Mouse (Mus musculus): ENCODE data around the gene Ramac.
A peak's percentile ranks its signal among the peaks of the same experiment; 100 is the strongest.

The Ramac gene

GRCm38 (mm10) chr7:81762180-81763109 lies at the start of gene Ramac:
Gene Ramac, plus strand, starts transcription at chr7:81762925.
- peak; percentile 85 for DNase-seq (ENCODE audit: low spot score)

DNA sequence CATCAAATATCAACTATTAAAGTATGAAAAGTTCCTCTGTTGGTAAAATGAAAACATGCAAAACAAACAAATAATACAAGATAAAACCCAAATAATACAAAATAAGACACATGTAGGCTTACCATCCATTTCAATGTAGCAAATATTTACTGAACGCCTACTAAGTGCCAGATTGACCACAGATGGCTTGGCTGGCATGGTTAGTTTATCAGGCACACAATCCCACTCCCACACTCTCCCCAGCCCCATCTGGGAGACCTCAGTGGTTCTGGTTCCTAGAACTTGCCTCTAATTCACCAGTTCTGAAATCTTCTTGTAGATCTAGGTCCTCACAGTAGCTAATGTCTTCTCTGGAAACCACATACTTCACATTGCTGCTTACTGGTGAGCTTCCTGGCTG lies 44.1 kb upstream of the Ramac start:
- DNase-seq (ENCODE audit: low spot score), result no peak

DNA sequence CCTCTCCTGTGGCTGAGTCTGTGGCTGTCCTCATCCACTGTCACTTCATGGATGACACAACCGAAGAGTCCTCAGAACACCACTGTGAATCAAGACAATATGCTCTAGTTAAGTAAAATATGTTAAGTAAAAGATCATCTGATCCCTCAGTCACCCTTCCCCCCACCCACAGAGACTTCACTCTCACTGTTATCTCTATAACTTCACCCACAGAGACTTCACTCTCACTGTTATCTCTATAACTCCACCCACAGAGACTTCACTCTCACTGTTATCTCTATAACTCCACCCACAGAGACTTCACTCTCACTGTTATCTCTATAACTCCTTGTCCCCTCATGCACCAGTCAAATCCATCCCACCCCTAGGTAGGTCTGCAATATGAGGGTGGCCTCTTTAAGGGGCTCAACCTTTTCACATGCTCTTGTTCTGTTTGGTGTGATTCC lies 43.5 kb upstream of the Ramac start:
- no peak for DNase-seq (ENCODE audit: low spot score)

- DNase-seq (ENCODE audit: low spot score), result no peak
Observed at GRCm38 (mm10) chr7:81721271-81721670, 41.5 kb upstream of the Ramac start.

- no peak for DNase-seq (ENCODE audit: low spot score)
Observed at GRCm38 (mm10) chr7:81723851-81724250, 38.9 kb upstream of the Ramac start.

- no peak for DNase-seq (ENCODE audit: low spot score)
Observed at GRCm38 (mm10) chr7:81725986-81726727, 36.6 kb upstream of the Ramac start.

DNA sequence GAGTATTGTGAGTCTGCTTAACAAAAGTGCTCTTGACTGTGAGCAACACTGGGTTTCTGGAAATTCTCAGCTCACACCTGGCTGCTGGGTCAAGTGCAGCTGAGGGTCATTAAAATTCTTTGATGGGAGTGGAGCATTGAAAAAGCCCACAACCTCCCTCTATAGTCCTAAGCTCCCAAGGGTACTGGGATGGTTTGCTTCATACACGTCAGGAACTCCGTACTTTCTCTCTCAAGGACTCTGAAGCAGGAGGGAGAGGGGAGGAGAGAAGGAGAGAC lies 36.1 kb upstream of the Ramac start:
- no peak for DNase-seq (ENCODE audit: low spot score)

DNA sequence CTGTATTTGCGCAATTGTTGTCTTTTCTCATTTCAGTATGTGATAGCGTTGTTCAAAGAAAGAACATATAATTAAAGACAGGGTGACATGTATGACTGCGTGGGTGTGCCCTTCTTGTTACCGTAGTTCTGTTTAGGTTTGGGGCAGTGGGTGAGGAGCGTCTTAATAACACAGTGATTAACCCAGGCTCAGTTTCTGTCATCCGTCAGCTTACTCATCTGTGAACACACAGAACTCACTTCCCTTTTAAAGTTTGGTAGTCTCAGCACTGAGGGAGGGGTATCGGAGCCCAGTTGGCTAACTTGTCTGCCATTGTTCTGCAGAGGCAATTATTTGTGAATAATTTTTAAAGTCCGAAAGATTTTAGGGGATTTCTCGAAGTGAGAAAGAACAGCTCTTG lies 35.0 kb upstream of the Ramac start:
- DNase-seq (ENCODE audit: low spot score), result no peak

DNA sequence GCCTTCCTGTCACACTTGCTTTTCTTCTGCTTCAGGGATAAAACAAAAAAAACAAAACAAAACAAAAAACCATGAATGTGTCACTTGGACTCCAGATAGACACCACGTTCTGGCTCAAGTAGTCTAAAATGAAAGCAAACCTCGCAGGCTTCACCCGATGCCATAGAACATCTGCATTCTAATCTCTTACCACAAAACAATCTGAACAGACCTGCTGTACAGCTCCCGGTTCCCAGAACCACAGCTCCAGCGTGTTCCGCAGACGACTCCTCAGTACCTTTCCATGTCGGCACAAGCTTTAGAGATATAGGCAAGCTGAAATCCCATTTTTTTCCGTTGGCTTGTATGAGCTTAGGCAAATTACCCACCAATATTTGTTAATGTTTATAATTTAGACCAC lies 32.9 kb upstream of the Ramac start:
- no peak for DNase-seq (ENCODE audit: low spot score)

DNA sequence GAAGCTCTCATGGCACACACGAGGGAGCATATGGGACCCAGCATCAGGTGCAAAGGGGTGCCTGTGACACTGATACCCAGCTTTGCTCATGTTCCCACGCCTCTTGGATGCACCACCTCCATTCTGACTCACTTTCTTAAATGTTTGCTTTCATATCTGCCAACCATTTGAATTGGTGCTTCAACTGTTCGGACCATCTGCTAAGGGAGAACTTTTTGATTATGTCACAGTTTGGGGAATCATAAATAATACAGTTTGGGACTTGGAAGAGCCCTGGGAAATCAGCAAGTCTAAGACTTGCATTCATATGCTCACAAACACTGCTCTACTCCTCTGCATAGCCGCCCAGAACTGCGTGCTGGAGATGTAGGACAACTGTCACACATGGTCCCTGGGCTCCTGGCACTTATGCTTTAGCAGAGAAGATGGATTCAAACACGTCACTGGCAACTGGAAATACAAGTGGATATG lies 31.5 kb upstream of the Ramac start:
- no peak for DNase-seq (ENCODE audit: low spot score)

DNA sequence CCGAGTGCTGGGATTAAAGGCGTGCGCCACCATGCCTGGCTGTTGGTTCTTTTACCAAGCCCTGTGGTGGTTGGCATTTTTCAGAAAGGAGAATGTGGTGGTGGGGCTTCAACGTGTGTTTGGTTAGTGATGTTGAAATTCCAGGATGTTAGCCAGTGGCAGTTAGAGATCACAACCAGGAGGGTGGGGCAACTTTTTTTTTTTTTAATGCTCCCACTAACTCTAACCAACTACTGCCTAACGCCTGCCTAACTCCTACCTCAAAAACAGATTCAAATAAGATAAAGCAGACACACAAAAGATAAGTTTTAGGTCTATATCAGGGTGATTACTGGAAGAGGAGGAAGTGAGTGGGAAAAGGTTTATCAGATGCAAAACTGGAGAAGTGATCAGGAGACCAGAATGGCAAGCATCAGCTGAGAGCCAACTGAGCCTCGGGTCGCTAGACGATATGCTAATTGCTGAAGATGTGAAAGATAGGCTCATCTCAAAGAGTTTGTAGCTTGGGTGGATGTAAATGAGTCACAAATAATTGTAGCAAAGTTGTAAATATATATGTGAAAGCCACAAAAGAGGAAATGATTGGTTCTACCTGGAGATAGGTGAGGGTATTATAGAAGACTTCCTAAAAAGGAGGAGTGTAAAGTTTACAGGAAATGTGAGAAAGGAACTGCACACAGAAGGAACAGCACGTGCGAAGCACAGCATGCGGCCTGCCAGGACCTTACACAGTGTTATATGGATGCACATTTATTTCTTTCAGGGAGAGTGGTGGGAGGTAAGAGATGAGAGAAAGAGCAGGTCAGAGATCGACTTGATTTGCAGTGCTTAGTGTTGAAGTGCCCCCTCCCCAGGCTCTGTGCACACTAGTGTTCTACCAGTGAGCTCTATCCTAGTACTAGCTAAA lies 30.3 kb upstream of the Ramac start:
- no peak for DNase-seq (ENCODE audit: low spot score)

DNA sequence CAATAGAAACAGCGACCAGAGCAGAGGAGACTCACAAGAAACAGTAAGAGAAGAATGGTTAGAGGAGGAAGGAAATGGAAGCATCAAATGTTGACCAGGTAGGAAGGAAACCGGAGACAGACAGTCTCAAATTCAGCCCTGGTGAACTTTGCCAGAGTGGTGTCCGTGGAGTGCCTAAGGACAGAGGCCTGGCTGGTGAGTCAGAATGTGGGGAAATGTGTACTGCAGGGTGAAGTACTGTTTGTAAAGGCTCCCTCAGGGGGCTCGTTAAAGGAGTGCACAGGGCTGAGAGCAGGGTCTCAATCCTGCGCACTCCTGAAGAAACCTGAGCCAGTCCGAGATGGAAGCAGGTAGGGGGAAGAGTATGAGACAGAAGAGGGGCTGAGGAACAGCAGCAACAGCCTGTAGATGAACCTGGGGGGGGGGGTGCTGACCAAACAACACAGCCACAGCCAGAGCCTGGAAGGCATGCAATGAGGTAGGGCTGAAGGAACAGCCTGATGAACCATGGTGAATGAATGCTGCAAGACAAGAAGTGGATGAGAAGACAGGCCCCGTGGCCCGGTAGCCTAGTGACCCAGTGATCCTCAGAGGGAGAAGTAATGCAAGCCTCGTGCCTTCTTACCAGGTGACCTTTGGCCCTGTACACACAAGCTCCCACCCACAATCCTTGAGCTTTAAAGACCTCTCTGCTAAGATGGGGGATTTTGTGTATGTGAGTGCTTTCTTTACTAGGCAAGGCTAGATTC lies 27.3 kb upstream of the Ramac start:
- no peak for DNase-seq (ENCODE audit: low spot score)

- no peak for DNase-seq (ENCODE audit: low spot score)
Observed at GRCm38 (mm10) chr7:81738720-81739385, 23.9 kb upstream of the Ramac start.

GRCm38 (mm10) chr7:81740010-81740409 lies 22.7 kb upstream of the Ramac start:
- DNase-seq (ENCODE audit: low spot score), result no peak

DNA sequence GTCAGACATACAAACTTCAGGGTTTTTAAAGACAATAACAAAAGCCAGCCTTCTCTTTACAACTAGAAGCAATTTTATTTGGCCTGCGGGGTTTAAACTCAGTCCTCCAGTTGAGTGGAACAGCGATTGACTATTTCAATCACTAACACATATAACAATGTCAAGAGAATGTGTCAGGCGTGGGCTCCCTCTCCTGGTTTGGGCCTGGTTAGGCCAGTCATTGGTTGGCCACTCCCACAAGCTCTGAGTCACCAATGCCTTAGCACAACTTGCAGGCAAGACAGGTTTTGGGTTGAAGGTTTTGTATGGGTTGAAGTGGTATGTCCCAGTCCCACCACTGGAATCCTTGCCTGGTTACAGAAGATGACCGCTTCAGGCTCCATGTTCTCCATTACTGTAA lies 18.6 kb upstream of the Ramac start:
- no peak for DNase-seq (ENCODE audit: low spot score)

DNA sequence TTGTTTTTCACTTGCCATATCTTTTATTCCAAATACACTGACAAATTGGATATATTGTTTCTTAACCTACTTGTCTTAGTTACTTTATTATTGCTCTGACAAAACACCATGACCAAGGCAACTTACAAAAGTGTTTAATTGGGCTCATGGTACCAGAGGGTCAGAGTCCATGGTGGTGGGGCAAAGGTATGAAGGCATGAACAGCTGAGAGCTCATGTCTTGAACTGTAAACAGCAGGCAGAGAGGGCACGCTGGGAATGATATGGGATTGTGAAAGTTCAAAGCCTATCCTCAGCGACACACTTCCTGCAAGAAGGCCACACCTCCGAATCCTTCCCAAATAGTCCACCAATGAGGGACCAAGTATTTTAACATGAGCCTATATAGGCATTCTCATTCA lies 14.8 kb upstream of the Ramac start:
- no peak for DNase-seq (ENCODE audit: low spot score)

DNA sequence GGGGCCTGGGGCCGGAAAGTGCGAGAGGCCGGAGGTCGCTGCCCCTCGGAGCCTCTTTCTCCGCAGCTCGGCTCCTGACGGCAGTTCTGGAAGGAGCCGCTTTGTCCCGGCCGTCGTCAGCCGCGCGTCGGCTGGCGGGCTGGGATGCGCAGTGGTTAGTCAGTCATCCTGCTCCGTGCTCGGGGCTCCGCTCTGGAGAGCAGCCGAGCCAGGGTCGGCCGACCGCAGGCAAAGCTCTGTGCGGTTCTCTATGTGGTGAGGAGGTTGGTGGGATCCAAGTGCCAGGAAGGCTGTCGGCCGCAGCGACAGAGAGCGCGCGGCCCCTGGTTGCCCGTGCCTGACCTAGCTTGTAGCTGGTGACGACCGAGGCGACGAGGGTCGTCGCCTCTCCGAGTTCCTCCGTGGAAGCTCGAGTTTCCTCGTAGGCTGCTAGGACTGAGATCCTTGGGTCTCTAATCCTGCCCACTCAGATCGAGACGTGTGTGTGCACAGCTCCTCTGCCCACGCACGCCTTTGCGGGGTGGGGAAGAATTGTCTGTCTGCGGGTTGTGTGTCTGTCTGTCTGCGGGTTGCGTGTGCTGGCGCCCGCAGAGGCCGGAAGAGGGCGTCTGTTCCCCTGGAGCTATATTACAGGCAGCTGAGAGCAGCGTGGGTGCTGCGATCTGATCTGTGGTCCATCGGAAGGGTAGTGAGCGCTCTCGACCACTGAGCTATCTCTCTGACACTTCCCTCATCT lies 553 bp downstream of the Ramac start:
- peak; percentile 74 for DNase-seq (ENCODE audit: low spot score)

DNA sequence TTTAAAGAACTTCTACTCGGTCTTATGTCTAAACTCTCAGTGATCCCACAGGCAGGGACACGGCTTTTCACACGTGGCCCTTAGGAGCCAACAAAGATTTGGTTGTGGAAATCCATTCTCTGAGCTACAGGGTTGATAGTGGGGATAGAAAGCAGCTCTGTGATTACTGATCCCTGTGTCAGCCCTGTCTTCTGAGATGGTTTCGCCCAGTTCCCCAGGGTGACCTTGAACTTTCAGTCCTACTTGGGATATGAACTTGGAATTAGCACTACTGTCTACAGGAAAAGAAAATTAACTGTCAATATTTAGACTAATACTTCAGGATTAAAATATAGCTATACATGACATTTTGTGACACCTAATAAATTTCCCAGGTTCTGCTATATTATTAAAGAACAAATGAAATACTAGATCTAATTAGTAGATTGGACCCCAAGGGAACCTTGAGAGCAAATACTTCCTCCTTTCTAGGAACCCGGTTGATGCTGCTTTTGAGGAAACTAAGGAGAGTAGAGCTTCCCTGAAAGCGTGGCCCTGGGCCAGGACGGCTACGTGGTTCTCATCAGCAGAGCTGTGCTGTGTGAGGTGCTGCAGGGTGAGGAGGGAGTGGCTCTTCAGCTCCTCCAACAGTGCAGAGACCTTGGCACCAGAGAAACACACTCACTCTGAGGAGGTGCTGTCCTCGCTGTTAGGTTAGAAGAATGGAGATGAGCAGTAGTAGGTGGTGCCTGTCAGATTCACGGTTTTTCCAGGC lies 10.2 kb downstream of the Ramac start:
- no peak for DNase-seq (ENCODE audit: low spot score)

DNA sequence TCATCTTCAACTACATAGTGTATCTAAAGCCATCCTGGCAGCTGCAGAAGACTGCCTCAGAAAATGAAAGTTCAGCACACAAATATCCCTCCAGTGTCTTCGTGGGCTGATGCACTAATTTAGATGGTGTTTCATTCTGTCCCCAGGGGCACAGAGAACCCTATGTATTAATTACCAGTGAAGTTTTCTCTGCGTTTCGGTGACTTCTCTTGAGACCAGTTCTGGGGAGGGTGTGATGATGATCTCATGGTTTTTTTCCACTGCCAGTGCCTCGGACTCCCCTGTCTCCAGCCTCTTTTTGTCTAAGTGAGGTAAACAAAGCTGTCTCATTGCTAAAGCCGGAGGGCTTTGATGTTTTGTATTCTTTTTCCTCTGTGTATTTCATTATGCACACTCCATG lies 12.6 kb downstream of the Ramac start:
- no peak for DNase-seq (ENCODE audit: low spot score)

Measured in T-cell, adult 2 months (primary cell).